Mouse (Mus musculus) liver, postnatal 0 days (tissue): ENCODE measurements at regions not wholly inside any gene's neighbourhood (a gene's known extent, or its start where the extent isn't known, plus 50 kb on each side); places are given as distances from the start of the nearest gene placed in this dataset.

ENCODE experiments used
- CTCF ChIP-seq: sonication (generic); IDR thresholded peaks from 2 replicates; pipeline ENCODE4 v1.5.1; 2016; ENCODE audit warnings: antibody characterized with exemption, low read depth
- EP300 ChIP-seq: IDR thresholded peaks from 2 replicates; pipeline ENCODE4 v1.6.1; 2016; ENCODE audit warnings: antibody characterized with exemption, low read depth, mild to moderate bottlenecking

- TF ChIP-seq CTCF (no peak), EP300 (no peak)
Observed at GRCm38 (mm10) chr8:8491908-8492307, 169.1 kb downstream of the Efnb2 start.
